Mouse (Mus musculus) kidney, postnatal 4 days (tissue): ENCODE measurements around the gene Otogl.
"Not testable (repeated sequence)": the region's sequence is repeated elsewhere in the genome, so short reads cannot be mapped to it uniquely, and the experiment has no call there.

Source experiments
- DNase-seq, 2 experiments: peaks; one replicate each; pipeline ENCODE4 v3.0.0; 2021; ENCODE audit warnings: mixed read lengths in 2 of 2

Otogl gene

DNA sequence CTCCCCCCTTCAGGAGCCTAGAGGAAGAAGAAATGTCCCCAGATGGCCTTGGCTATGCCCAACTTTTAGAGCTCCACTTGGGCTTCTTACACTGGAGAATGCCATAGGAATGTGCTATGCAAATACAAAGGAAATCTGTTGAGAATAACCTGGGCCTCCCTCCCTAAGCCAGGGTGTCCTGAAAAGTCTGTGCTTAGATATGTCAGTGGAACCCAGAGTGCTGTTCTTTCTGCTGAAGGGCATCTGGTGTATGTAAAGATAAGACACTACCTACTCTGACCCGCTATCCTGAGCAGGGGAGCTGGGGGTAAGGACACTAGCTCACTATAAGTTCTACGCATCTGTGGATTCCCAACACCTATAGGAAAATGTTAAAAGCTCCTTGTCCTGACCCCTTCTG lies 106.7 kb downstream of the Otogl start:
- no peak for DNase-seq

DNA sequence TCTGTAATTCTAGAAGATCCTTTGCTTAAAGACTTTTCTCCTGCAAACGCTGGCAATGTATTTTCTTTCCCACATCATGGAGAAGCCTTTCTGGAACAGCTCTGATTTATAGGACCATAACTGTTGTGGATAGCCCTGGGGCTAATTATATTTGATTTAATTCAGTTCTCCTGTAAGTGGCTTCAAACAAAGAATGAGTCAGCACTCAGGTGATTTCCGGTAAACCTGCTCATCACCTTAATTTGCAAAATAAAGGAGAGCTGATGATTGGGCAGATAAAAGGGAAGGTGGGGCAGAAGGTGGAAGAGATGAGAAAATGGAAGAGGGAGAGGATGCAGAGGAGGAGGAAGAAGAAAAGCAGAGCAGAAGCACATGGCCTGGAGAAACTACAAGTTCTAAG lies 107.6 kb downstream of the Otogl start:
- not testable (repeated sequence) for DNase-seq

DNA sequence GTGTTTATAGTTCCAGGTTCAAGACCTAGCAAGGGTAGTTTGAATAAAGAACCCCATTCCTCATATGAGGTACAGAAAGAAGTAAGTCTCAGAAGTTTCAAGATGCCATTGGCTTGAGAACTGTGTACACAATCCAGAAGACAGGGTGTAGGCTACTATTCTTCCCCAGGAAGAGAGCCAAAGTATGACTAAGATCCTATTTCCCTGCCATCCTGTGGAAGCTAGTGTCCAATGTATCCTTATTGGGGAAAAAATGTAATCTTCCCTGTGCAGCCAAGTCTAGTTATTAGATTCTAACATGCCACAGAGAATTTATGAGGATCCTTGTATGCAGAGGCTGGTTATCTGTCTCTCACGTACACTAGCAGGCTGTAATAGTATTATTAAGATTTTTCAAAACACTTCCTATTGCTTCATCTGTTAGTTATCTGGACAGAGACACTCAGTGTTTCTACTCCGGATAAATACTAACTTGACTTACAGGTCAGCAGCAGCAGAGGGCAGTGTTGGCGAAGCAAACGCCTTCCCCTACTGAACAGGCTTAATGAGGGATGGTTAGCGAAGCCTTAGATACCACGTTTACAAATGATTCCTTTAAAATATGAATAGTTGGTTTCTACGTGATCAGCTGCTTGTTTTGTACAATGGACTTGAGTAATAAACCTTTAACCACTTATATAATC lies 112.1 kb downstream of the Otogl start:
- DNase-seq = peak; percentile 77

DNA sequence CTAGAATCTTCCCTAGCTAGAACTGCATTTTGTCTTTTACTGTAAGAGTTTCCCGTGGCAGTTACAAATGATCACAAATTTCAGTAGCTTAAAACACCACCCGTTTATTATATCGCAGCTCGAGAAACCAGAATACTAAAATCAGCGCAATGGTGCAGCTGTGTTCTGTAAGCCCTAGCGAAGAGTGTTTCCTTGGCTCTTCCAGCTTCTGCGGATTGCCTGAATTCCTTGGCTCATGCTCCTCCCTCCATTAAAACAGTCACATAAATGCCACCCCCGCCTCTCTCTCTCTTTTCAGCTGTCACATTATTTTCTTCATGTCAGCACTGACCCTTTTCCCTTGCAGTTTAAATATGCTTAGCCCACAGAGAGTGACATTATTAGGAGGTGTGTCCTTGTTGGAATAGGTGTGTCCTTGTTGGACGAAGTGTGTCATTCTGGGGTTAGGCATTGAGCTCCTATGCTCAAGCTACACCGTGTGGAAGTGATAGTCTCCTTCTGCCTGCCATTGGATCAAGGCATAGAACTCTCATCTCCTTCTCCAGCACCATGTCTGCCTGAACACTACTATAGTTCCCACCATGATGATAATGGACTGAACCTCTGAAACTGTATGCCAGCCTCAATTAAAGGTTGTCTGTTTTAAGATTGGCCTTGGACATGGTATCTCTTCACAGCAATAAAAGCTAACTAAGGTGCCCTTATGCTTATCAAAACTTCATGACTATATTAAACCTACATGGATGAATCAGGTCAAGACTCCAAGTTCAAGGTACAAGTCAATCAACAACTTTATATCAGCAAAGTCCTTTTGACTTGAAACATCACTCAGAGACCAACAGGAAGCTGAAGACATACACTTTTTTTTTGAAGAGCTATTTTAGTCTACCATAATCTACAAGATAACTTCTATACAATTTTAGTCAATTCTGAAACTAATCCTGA lies 116.8 kb downstream of the Otogl start:
- DNase-seq = peak; percentile 7 to 10

DNA sequence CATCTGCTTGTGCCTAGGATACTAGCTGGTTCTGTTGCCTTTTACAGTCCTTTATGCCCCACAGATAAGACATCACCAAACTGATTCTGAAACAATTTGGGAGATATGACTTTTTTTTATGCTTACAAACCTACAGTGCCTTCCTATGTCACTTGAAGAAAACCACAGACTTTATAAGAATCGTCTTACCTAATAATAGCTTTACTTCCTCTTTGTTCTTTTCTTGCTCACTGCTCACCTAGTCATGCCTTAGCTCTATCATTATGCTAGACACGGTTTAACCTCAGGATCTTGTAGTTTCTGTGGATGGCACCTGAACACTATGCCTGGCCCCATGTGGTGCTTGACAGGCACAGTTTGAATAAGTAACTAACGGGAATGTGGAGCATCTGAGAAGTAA lies 119.4 kb downstream of the Otogl start:
- no peak for DNase-seq

DNA sequence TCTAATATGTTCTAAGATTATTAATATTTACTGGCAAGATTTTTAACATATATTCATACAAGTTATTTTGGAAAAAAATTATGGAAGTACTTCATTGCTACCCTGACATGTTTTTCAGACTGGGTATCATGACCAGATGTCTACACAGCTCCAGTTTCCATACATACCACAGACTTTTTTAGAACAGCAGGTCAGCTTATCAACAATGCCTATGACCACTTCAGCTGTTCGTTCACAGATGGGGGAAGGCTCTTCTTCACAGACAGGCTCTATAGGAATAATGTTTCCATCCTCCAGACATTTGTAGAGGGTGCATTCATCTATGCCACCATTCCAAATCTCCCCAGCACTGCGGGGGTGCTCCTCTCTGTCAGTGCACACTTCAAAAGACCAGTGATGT lies 132.4 kb downstream of the Otogl start:
- no peak for DNase-seq

DNA sequence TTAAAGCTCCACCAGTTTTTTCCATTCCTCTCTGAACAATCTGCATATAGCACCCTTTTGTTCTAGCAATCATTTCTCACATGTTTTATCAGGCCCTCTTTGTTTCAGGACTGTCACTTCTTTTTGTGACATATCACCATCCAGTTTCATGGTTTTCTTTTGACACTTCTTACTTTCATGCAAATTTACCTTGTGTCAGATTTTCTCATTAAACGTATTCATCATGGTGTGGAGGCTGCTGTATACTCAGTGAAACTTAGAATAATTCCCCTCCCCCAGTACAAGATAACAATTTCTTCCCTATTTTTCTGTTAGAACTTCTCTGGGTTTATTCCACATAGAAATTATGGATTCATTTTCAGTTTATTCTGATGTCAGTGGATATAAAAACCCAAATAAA lies 152.3 kb downstream of the Otogl start:
- DNase-seq = no peak

DNA sequence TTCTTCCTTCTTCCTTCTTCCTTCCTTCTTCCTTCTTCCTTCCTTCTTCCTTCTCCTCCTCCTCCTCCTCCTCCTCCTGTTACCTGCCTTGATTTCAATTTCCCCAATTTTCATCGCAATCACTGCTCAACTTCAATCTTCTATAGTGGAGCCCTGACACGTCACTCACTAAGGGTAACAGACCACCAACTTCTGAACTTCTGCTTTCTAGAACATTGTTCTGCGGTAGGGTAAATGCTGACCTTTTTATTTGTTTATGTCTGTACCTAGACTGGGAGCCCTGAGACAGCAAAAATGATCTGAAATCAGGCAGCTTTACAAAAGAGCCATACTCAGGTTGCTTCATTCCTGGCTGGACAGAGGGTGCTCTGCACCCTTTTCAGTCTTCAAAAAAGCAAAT lies 158.5 kb downstream of the Otogl start:
- DNase-seq = no peak

DNA sequence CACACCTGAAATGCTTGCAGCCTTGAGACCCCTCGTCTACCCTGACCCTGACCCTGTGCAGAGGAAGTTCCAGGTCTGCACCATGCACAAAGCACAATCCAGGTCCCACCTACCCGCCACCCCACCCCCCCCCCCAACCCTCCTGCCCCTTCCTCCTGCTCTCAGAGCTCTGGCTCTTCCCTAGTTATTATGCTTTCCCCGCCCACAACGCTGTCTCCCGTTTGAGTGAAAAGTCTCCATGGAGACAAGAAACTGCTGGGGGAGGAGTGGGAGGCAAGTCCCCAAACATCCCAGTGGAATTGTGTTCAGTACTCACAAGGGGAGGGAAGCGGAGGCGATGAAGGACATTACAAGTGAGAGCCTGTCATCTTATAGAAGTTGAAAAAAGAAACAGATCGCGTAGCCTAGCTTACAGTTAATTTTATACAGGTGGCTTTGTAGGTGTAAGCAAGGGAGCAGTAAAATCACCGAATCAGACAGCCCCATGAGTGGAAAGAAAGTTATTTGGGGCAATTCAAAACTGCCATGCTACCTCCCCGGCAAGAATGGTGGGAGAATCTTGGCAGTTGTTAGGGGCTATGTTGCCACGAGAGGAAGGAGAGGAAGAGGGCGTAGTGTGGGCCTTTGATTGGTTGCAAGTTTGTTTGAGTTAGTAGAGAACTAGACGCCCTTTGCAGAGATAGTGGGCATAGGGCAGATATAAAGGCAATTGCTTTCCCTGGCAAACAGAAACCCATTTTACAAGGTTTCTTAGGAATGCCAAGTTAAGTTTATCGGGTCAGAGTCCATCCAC lies 159.4 kb downstream of the Otogl start:
- peak; percentile 12 to 20 for DNase-seq

DNA sequence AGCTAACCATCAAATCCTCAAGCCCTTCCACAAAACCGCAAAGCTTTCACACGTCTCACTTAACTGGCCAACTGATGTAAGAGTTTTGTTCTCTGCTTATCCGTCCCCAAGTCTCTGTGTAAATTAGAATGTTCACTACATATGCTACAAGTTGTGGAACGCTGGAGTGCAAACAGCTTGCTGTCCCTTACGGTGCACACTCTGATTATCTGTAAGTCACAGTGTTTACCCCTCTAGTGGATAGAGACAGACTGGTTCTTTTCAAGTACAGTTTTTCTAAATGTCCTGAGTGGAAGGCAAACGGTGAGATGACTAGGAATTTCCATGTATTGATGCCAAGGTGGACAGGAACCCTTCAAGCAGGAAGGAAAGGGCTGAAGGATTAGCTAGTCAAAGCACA lies 160.0 kb downstream of the Otogl start:
- no peak for DNase-seq

DNA sequence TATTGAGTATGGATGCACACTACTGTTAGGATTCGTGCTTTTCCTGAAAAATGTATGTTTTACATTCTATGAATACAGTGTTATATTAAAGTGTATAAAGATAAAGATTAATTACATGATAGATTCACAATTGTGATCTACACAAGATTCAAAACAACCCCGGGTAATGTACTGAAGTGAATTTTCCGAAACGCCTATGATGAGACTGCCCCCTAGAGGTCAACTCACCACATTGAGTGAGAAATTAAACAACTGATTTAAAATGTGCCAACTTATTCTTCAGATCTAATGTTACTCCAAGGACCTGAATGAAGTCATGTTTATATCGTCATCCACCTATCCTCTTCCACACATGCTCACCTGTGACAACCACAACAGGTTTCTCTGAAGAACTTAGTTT lies 164.4 kb downstream of the Otogl start:
- DNase-seq = peak; percentile 9 to 24

DNA sequence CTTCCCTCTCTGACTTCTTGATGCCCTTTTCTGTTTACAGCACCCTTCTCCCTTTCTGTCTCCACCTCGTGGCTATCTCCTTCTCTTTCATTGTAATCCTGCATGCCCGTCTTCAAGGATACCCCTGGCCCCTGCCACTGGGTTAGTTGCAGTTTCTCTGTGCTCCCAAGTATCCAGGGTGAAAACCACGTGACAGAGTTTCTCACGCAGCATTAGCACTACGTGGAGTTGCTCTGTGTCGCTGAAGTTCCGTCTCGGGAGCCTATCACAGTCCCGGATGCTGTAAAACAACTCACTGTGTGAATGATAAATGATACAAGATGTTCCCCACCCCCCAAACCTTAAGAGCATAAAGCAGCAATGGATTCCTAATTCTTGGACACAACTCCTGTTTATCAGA lies 165.2 kb downstream of the Otogl start:
- no peak for DNase-seq

DNA sequence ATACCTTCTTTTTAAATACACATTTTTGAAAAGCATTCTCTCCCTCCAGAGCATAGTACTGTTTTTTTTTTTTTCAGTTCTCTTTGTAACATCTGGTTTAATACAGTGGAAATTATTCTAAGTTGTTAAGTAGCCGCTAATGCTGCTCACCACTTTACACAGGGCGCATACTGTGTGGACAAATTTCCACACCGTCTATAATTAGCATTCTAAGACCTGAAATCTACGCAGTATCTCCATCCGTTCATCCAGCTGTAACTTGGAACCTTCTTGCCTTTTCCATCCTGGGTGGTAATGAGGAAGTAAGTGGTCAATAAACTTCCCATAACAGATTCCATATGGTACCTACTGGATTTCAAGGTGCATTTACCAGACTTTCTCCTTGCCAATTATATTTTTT lies 172.1 kb downstream of the Otogl start:
- DNase-seq = no peak

DNA sequence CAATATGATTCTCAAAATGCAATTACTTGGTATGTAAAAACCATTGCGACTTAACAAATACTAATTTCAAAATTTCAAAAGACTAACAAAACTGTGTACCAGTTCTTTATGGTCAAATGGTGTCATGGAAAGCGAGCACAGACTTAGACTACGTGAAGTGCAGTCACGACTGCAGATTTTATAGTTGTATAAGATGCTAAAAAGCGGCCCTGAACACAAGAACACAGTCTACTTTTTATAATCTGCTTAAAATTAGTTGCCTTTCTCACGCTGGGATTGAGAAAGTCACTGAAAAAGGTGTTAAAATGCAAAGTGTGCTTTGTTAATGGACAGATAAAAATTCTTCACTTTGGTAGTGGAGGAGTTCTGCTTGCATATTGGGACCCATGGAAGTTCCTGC lies 174.2 kb downstream of the Otogl start:
- no peak for DNase-seq

DNA sequence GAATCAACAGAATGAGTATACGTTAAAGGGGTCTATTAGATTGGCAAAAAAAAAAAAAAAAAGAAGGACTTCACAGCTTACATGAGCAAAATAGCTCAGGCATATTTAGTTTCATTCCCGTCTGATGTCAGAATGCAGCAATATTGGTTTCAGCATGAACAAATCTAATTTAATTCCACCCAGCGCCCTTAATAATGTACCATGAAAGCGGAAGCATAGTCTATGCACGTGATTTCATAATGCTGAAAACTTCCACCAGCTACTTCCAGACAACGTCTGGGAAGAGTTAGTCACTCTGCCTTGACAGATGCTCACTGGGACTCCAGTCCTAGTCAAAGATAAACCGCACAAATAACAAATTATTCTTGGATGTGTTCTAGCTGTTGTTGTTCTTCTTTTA lies 176.5 kb downstream of the Otogl start:
- no peak for DNase-seq

DNA sequence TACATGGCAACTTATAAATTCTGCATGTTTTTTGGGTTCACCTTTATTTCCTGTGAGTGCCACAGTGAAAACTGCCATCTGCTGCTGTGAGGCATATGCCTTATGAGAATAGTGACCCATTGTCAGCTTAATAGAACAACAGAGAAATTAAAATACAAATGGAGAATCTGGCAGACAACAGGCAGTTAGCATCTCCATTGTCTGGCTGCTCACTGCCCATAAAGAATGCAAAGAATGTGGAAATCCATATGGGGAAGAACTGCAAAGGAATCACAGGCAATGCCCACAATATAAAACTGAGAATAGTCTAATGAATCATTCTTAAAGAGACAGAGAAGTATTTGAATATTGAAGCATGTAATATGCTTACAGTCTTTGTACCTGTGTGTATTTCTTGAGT lies 177.6 kb downstream of the Otogl start:
- DNase-seq = no peak

DNA sequence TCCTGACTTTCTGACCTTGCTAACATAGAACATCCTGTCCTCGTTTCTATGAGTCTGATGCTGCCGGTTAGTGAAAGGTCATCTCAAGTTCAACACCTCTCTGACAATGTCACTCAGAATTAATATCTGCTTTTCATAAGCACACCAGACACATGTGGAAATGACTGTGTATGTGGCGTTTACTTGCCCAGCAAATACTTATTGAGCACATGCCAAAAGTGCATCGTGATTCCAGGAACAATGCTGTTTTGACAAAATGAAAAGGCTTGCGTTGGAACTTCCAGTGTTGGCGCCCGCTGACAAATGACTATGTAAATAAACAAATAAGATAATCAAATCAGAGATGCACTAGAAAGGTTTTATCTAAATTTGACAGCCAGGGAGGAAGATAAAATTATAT lies 186.3 kb downstream of the Otogl start:
- DNase-seq = no peak

DNA sequence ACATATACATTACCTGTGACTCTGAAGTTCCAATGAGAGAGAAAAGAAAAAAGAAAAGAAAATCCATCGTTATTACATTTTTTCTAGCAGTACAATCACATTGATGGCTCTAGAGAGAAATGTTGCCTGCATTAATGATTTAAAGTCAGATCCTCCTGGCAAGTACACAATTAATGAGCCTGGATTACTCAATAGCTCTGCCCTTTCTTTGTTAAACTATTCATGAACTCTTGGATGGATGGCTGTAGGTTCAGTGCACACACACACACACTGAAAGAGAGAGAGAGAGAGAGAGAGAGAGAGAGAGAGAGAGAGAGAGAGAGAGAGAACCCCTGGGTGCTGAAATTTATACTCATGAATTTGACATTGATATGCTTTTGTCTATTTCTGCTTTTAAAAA lies 192.1 kb downstream of the Otogl start, which contains the start of gene Ptprq:
Gene Ptprq, minus strand, starts transcription at position 246 of the 400 bp plus-strand sequence.
- no peak for DNase-seq
